Mouse (Mus musculus) liver, embryonic 15.5 days (tissue): ENCODE data around the gene Mxd1. TPM values are rescaled to one million over a fixed set of nuclear protein-coding genes. Genes with fewer than 3 reads are reported as not detected.

Experiments
- ATAC-seq: fragments of 200-750 bp; cut with Nextera tagmentation; 2 replicates; pipeline ENCODE4 v1.8.0; 2017; ENCODE audit warnings: moderate number of reproducible peaks, mild to moderate bottlenecking, moderate library complexity; ENCODE audit not compliant: insufficient read depth
- H3K27ac ChIP-seq: fragments of 300-500 bp; sonication (generic); replicated peaks from 2 replicates; pipeline ENCODE4 v1.5.1; 2015; ENCODE audit warnings: mild to moderate bottlenecking, inconsistent platforms
- H3K27me3 ChIP-seq: fragments of 300-500 bp; sonication (generic); 2 replicates; pipeline ENCODE4 v1.6.1; 2015; ENCODE audit warnings: mild to moderate bottlenecking, inconsistent platforms
- H3K36me3 ChIP-seq: fragments of 300-500 bp; sonication (generic); replicated peaks from 2 replicates; pipeline ENCODE4 v1.6.1; 2015; ENCODE audit warnings: moderate library complexity, mild to moderate bottlenecking, inconsistent platforms
- H3K4me1 ChIP-seq: fragments of 300-500 bp; sonication (generic); replicated peaks from 2 replicates; pipeline ENCODE4 v1.6.1; 2015; ENCODE audit warnings: inconsistent platforms
- H3K4me2 ChIP-seq: fragments of 300-500 bp; sonication (generic); 2 replicates; pipeline ENCODE4 v1.6.1; 2015; ENCODE audit warnings: moderate library complexity, mild to moderate bottlenecking, inconsistent platforms
- H3K4me3 ChIP-seq: fragments of 300-500 bp; sonication (generic); replicated peaks from 2 replicates; pipeline ENCODE4 v1.5.1; 2015; ENCODE audit warnings: mild to moderate bottlenecking, inconsistent platforms
- H3K9ac ChIP-seq: fragments of 300-500 bp; sonication (generic); 2 replicates; pipeline ENCODE4 v1.6.1; 2015; ENCODE audit warnings: moderate library complexity, mild to moderate bottlenecking, inconsistent platforms
- H3K9me3 ChIP-seq: fragments of 300-500 bp; sonication (generic); replicated peaks from 2 replicates; pipeline ENCODE4 v1.6.1; 2016; ENCODE audit warnings: inconsistent platforms
- WGBS: fragments of 180-500 bp; shearing (Covaris S2); methylation state at CpG from one replicate; pipeline ENCODE4 v1.1.7; 2015; ENCODE audit warnings: mixed read lengths; ENCODE audit not compliant: insufficient replicate concordance; 5-methylcytosine and 5-hydroxymethylcytosine counted together
- polyA plus RNA-seq: library from polyadenylated mRNA; unstranded; fragments of >200 nt; fragmentation: Nextera tagmentation; extraction: Ambion mirVana; gene quantifications from 2 replicates; pipeline ENCODE4 v1.2.1, GENCODE M21; 2015

Mxd1 gene
- polyA plus RNA-seq, 1 experiment from 2014 or later, result 48.8 TPM

- Histone ChIP-seq H3K36me3 (peaks cover 83% of the 10 kb centered on the region), H3K9ac (no peak overlapping the region), H3K4me2 (no peak overlapping the region), H3K27me3 (no peaks in the 10 kb centered on the region), H3K27ac (no peak overlapping the region), H3K4me1 (peaks cover 7% of the 10 kb centered on the region), H3K9me3 (no peaks in the 10 kb centered on the region), H3K4me3 (no peak overlapping the region)
- no peak for ATAC-seq
- WGBS, result 82% methylated on average over 6 of the region's 6 CpGs
Measured at GRCm38 (mm10) chr6:86678341-86678740, 9.4 kb upstream of the Mxd1 start.

DNA sequence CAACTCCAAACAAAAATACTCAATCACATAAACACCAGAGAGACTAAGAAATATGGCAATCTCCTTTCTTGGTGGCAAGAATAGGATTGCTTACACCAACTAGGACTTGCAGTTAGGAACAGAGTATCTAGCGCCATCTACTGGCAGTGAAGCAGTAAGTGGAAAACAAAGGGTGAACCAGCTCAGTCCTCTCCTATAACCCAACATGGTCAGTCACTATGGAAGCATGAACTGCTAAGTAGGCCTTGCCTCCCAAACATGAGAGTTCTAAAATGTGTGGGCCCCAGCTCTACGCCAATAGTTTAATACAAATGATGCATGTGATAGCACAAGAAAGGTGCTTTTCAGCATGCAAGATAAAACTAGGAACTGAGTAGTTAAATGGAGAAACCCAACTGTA lies 1.9 kb upstream of the Mxd1 start:
- H3K27ac ChIP-seq, result no peak overlapping the region
- H3K4me3 ChIP-seq, result no peak overlapping the region
- no peak for ATAC-seq
- H3K4me2 ChIP-seq, result no peak overlapping the region
- H3K36me3 ChIP-seq, result peaks cover 53% of the 10 kb centered on the region
- H3K4me1 ChIP-seq, result peaks cover 38% of the 10 kb centered on the region
- no peaks in the 10 kb centered on the region for H3K27me3 ChIP-seq
- WGBS, result 11% methylated on average over 2 of the region's 2 CpGs
- no peak overlapping the region for H3K9ac ChIP-seq
- no peaks in the 10 kb centered on the region for H3K9me3 ChIP-seq

DNA sequence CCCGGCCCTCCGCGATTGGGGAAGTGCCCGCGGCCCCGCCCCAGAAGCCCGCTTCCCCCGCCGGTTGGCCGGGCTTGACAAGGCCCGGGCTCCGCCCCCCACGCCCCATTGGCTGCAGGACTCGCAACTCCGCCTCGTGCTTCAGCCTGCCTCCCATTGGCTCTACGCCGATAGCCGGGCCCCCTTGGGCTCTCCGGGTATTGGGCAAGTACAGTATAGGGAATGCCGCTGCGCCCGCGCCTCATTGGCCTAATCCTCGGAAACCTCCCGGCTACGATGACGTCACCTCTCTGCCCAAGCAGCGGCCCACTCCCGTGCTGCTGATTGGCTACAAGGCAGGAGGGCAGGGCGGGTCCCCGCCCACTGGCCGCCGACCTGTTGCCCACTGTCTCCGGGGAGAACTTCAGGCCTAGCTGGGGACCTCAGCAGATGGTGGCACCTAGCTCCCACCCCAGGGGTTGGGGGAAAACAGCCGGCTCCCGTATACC lies 323 bp upstream of the Mxd1 start:
- under 1% methylated on average over 37 of the region's 37 CpGs for WGBS
- H3K27ac ChIP-seq, result peak overlapping the region; percentile 91
- H3K4me2 ChIP-seq, result peak overlapping the region; percentile 86
- peaks cover 53% of the 10 kb centered on the region for H3K4me1 ChIP-seq
- peak overlapping the region; percentile 83 for H3K9ac ChIP-seq
- peak overlapping the region; percentile 87 for H3K4me3 ChIP-seq
- no peaks in the 10 kb centered on the region for H3K9me3 ChIP-seq
- ATAC-seq, result peak; percentile 99
- H3K36me3 ChIP-seq, result peaks cover 53% of the 10 kb centered on the region
- H3K27me3 ChIP-seq, result no peaks in the 10 kb centered on the region

DNA sequence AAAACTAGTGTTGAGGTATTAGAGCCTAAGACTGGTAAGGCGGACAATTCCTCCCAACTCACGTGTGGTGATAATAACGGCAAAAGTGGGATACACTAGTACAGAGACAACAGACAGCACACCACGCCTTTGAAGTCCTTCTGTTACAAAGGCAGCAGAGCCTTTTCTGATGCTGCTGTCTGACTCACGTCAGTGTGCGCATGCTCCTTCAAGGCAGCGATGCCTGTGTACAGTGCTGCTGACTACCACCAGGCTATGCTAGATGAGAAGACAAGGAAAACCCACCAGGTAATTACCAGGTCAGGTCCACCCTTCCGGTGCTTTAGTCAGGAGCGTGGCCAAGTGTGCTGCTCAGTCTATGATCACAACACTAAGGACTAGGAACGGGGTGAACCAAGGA lies 1.9 kb downstream of the Mxd1 start:
- peaks cover 66% of the 10 kb centered on the region for H3K4me1 ChIP-seq
- H3K4me2 ChIP-seq, result peak overlapping the region; percentile 71
- peaks cover 58% of the 10 kb centered on the region for H3K36me3 ChIP-seq
- peak overlapping the region; percentile 91 for H3K27ac ChIP-seq
- 89% methylated on average over 10 of the region's 10 CpGs for WGBS
- no peaks in the 10 kb centered on the region for H3K27me3 ChIP-seq
- H3K4me3 ChIP-seq, result peak overlapping the region; percentile 87
- H3K9me3 ChIP-seq, result no peaks in the 10 kb centered on the region
- no peak for ATAC-seq
- peak overlapping the region; percentile 90 for H3K9ac ChIP-seq

- H3K4me1 ChIP-seq, result peaks cover 79% of the 10 kb centered on the region
- H3K27ac ChIP-seq, result peak overlapping the region; percentile 91
Measured at GRCm38 (mm10) chr6:86665560-86666307, 3.2 kb downstream of the Mxd1 start.

DNA sequence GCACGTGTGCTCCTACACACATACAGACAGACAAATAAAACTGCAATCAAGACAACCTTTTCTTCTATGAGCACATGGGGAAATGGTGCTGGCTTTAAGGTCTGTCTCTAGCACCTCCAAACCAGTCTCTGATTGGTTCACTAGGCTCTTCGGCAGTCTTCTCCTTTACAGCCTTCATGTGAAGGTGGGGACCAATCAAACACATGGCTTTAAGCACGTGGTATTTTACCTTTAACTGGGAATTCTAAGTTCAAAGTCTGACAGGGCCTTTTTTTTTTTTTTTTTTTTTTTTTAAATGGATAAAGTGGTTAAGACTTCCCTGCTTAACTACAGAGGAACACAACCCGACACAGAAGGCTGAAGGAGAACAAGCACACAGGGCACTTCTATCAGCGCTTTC lies 3.9 kb downstream of the Mxd1 start:
- Histone ChIP-seq H3K4me1 (peaks cover 81% of the 10 kb centered on the region), H3K9me3 (no peaks in the 10 kb centered on the region), H3K4me3 (peak overlapping the region; percentile 87), H3K27me3 (no peaks in the 10 kb centered on the region), H3K4me2 (peak overlapping the region; percentile 71), H3K9ac (peak overlapping the region; percentile 90; the same call in 1 of the 2 replicates), H3K36me3 (peaks cover 78% of the 10 kb centered on the region), H3K27ac (peak overlapping the region; percentile 91)
- no peak for ATAC-seq
- 76% methylated on average over 5 of the region's 5 CpGs for WGBS

More at GRCm38 (mm10) chr6:86665560-86666307, 3.2 kb downstream of the Mxd1 start:
- Histone ChIP-seq H3K4me3 (peak overlapping the region; percentile 87), H3K9me3 (no peaks in the 10 kb centered on the region), H3K9ac (peak overlapping the region; percentile 90), H3K4me2 (peak overlapping the region; percentile 71), H3K36me3 (peaks cover 71% of the 10 kb centered on the region), H3K27me3 (no peaks in the 10 kb centered on the region)
- ATAC-seq, result no peak
- WGBS, result 49% methylated on average over 17 of the region's 17 CpGs

DNA sequence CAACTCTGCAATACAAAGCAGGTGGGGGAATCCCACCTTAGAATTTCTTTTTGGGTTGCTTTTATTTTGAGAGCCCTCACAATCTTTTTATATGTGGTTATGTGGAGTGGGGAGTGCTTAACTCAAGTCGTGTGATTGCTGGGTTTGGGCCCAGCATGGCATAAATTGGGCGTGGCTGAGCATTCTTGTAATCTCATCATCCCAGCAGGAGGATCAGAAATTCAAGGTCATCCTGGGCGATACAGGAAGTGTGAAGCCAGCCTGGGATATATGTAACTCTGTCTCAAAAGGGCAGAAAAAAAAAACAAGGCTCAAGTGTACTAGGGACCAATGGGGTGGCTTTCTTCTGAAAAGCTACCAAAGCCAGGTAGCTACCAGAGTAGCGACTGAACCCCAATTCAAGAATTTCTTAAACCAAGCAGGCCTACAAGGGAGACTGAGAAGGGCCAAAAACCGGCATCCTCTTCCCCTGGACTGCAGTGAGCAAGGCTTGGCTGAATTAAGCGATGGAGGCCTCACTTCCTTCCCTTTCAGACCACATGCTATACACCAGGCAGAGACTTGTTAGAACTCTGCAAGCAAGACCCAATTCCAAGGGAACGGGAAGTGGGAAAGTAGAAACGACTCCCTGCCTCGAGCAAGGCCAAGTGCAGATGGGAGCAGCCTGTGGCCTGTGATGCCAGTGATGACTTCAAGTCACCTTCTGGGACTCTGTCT lies 8.6 kb downstream of the Mxd1 start:
- 31% methylated on average over 9 of the region's 9 CpGs for WGBS
- H3K4me3 ChIP-seq, result peak overlapping the region; percentile 31
- peak overlapping the region; percentile 97 for H3K27ac ChIP-seq
- peaks cover 72% of the 10 kb centered on the region for H3K4me1 ChIP-seq
- H3K4me2 ChIP-seq, result peak overlapping the region; percentile 60
- peak overlapping the region; percentile 55 for H3K9ac ChIP-seq
- H3K9me3 ChIP-seq, result no peaks in the 10 kb centered on the region
- H3K27me3 ChIP-seq, result no peaks in the 10 kb centered on the region
- peak; percentile 89 for ATAC-seq
- H3K36me3 ChIP-seq, result peaks cover 96% of the 10 kb centered on the region

DNA sequence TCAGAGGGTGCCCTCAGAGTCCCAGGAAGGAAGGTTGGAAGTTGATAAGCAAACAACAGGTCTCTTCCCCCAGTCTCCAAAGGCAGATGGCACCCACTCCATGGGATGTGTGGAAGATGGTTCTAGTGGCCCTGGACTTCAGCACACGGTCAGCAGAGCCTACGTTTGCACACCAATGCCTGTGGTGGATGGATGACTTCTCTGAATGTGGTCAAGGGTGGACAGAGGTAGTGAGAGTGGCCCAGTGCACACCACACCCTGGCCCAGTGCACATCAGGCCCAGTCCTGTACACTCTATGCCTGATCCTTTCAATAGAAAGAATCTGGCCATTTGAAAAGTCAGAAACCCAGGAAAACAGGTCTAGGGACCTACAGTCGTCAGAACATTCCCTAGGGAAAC lies 10.5 kb downstream of the Mxd1 start:
- H3K4me3 ChIP-seq, result no peak overlapping the region
- no peak overlapping the region for H3K4me2 ChIP-seq
- H3K27ac ChIP-seq, result no peak overlapping the region
- peaks cover 63% of the 10 kb centered on the region for H3K4me1 ChIP-seq
- no peak for ATAC-seq
- H3K36me3 ChIP-seq, result peaks cover 96% of the 10 kb centered on the region
- no peaks in the 10 kb centered on the region for H3K9me3 ChIP-seq
- no peaks in the 10 kb centered on the region for H3K27me3 ChIP-seq
- no peak overlapping the region for H3K9ac ChIP-seq
- 79% methylated on average over 3 of the region's 3 CpGs for WGBS

GRCm38 (mm10) chr6:86654270-86654916 lies 14.6 kb downstream of the Mxd1 start:
- peaks cover 29% of the 10 kb centered on the region for H3K4me1 ChIP-seq
- no peak overlapping the region for H3K4me2 ChIP-seq
- no peak overlapping the region for H3K9ac ChIP-seq
- no peak overlapping the region for H3K4me3 ChIP-seq
- WGBS, result 76% methylated on average over 9 of the region's 9 CpGs
- no peaks in the 10 kb centered on the region for H3K27me3 ChIP-seq
- H3K36me3 ChIP-seq, result peaks cover 96% of the 10 kb centered on the region
- H3K27ac ChIP-seq, result peak overlapping the region; percentile 10; the same call in 1 of the 2 replicates
- H3K9me3 ChIP-seq, result no peaks in the 10 kb centered on the region
- no peak for ATAC-seq

DNA sequence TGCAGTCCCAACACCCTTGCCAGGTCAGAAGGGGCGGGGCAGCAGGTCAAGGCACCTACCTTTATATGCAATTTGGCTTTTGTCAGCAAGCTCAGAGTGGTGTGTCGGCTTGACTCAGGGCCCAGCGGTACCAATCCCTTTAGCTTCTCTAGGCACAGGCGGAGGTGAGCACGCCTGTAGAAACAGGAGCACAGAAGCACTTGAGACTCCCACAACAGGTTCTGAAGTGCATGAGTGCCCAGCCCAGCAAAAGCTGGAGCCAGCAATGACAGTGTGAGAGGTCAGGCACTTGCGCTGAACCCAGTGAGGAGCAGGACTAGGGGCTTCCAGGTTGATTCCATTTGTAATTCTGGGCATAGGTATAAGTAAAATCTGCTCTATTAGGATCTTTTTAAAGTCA lies 15.9 kb downstream of the Mxd1 start:
- peaks cover 18% of the 10 kb centered on the region for H3K4me1 ChIP-seq
- H3K27ac ChIP-seq, result no peak overlapping the region
- no peak overlapping the region for H3K9ac ChIP-seq
- no peaks in the 10 kb centered on the region for H3K9me3 ChIP-seq
- H3K36me3 ChIP-seq, result peaks cover 96% of the 10 kb centered on the region
- ATAC-seq, result no peak
- no peak overlapping the region for H3K4me2 ChIP-seq
- H3K27me3 ChIP-seq, result no peaks in the 10 kb centered on the region
- 88% methylated on average over 6 of the region's 6 CpGs for WGBS
- H3K4me3 ChIP-seq, result no peak overlapping the region

DNA sequence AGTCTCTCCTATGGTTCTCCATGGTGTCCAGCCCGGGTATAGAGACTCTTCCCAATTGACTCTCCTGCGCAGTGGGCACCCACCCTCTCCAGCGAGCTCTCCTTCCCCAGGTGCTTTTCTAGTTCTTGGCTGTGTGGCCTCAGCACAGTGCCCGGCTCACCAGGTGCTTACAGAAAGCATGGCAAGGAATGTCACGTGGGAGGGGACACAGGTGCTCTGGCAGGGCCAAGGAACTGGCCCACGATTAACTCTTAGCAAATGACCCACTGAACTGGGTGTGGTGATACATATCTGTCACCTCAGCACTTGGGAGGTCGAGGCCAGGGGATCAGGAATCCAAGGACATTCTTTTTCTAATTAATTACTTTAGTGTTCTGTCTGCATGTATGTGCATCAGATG lies 22.8 kb downstream of the Mxd1 start:
- no peak for ATAC-seq
- peak overlapping the region; percentile 63; the same call in 1 of the 2 replicates for H3K27ac ChIP-seq

More for the DNA sequence above, 22.8 kb downstream of the Mxd1 start:
- Histone ChIP-seq H3K4me2 (no peak overlapping the region), H3K9ac (no peak overlapping the region), H3K9me3 (no peaks in the 10 kb centered on the region), H3K36me3 (peaks cover 51% of the 10 kb centered on the region), H3K4me1 (peaks cover 49% of the 10 kb centered on the region), H3K4me3 (no peak overlapping the region), H3K27me3 (no peaks in the 10 kb centered on the region)
- 72% methylated on average over 7 of the region's 7 CpGs for WGBS
